26 mouse cellular contexts compared by ENCODE assay signal in genomic region chr11:99414463-99415147, GRCm38 (mm10). TPM values are rescaled to one million over a fixed set of nuclear protein-coding genes. Genes with fewer than 3 reads are reported as not detected.
"Had no signal": no experiment of that assay in that cellular context is flagged by ENCODE, and none has a peak within 500 bp of the region (broad histone marks: within the 10 kb centered on the region; RNA-seq: fewer than 3 reads in every experiment).

No protein-coding gene starts in this region.

- DNase-seq: lung, adult 18-20 months; lung, embryonic 14.5 days; lung, postnatal 14 days; lung, postnatal 36 days; retina, postnatal 1 day; right cerebral cortex, adult 18-20 months; right cerebral cortex, postnatal 25 days; right cerebral cortex, postnatal 4 days; thymus, adult 18-20 months; thymus, postnatal 14 days; thymus, postnatal 36 days had no signal

- H3K4me3 ChIP-seq: megakaryocyte, embryonic 14.5 days; midbrain, embryonic 13.5 days; midbrain, embryonic 15.5 days; neural tube, embryonic 12.5 days; stomach, embryonic 15.5 days had no signal

- H3K27ac ChIP-seq: liver, embryonic 14.5 days; macrophage; midbrain, embryonic 13.5 days; midbrain, embryonic 15.5 days; neural tube, embryonic 12.5 days; stomach, embryonic 15.5 days had no signal

- H3K9me3 ChIP-seq: megakaryocyte, embryonic 14.5 days; midbrain, embryonic 13.5 days; midbrain, embryonic 15.5 days; neural tube, embryonic 12.5 days; stomach, embryonic 15.5 days had no signal

- H3K36me3 ChIP-seq: midbrain, embryonic 13.5 days; midbrain, embryonic 15.5 days; neural tube, embryonic 12.5 days; stomach, embryonic 15.5 days had no signal

- H3K27me3 ChIP-seq: megakaryocyte, embryonic 14.5 days; midbrain, embryonic 13.5 days; midbrain, embryonic 15.5 days; neural tube, embryonic 12.5 days; stomach, embryonic 15.5 days had no signal

- H3K4me1 ChIP-seq: megakaryocyte, embryonic 14.5 days; midbrain, embryonic 13.5 days; midbrain, embryonic 15.5 days; neural tube, embryonic 12.5 days; stomach, embryonic 15.5 days had no signal

- H3K9ac ChIP-seq: liver, embryonic 14.5 days; lung, embryonic 14.5 days; midbrain, embryonic 13.5 days; midbrain, embryonic 15.5 days; neural tube, embryonic 12.5 days; stomach, embryonic 15.5 days had no signal

- ATAC-seq: midbrain, embryonic 13.5 days; midbrain, embryonic 15.5 days had no signal

- H3K4me2 ChIP-seq: lung, embryonic 14.5 days; midbrain, embryonic 11.5 days; midbrain, embryonic 13.5 days; midbrain, embryonic 15.5 days; neural tube, embryonic 12.5 days; stomach, embryonic 15.5 days had no signal

RNA-seq across cellular contexts. Expression of gene Krt12, which starts 7.5 kb away (rescaled TPM):
- total RNA-seq: megakaryocyte progenitor cell, adult 5-6 weeks; monocyte, adult 5-6 weeks had no signal
- polyA plus RNA-seq: liver, embryonic 14.5 days; lung, embryonic 14.5 days; lung, embryonic 16.5 days; macrophage; midbrain, embryonic 11.5 days; neural tube, embryonic 12.5 days; neural tube, embryonic 14.5 days had no signal

RNA-seq across cellular contexts. Expression of gene Krt20, which starts 23.3 kb away (rescaled TPM):
- total RNA-seq: megakaryocyte progenitor cell, adult 5-6 weeks; midbrain, postnatal 0 days; monocyte, adult 5-6 weeks; neutrophil, adult 5-6 weeks had no signal
- polyA plus RNA-seq: macrophage; midbrain, embryonic 13.5 days had no signal

RNA-seq across cellular contexts. Expression of gene Krt28, which starts 39.9 kb away (rescaled TPM):
- total RNA-seq: megakaryocyte progenitor cell, adult 5-6 weeks; monocyte, adult 5-6 weeks; neutrophil, adult 5-6 weeks had no signal
- polyA plus RNA-seq: liver, embryonic 14.5 days; liver, embryonic 16.5 days; macrophage had no signal
